Mouse (Mus musculus): ENCODE measurements at regions not wholly inside any gene's neighbourhood (a gene's known extent, or its start where the extent isn't known, plus 50 kb on each side); places are given as distances from the start of the nearest gene placed in this dataset.

GRCm38 (mm10) chr10:56884456-56885410 lies 507.6 kb downstream of the Gja1 start:
- TF ChIP-seq EP300 (optimal IDR thresholded peaks at IDR 0.05) (no peak), CTCF (IDR thresholded peaks at IDR 0.05; ENCODE audit: low read depth) (no peak)
